Mouse (Mus musculus): Measurements from ENCODE around the gene Ncoa4. TPM values are rescaled to one million over a fixed set of nuclear protein-coding genes. Genes with fewer than 3 reads are reported as not detected.
"Not testable (repeated sequence)": the region's sequence is repeated elsewhere in the genome, so short reads cannot be mapped to it uniquely, and the experiment has no call there.

Ncoa4 gene
- polyA plus RNA-seq, 1 experiment from 2014 or later: 92.7 TPM

DNA sequence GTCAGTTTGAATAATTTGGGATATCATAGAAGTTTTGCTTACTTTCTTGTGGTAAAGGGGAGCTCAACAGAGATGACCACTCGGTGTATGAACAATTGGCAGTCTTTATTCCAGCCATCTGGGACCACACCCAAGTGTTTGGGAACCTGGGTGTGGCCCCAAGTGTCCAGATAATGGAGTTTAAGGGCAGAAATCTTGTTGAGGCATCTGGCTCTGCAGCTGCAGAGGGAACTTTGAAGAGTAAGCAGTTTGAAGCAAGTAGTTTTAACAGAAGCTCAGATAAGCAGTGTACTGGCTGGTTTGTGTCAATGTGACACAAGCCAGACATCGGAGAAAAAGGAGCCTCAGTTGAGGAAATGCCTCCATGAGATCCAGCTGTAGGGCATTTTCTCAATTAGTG is 25.4 kb upstream of the Ncoa4 start:
- Histone ChIP-seq H3K27me3 (ENCODE audit: control insufficient read depth, insufficient read depth, low read length) (no peaks in the 10 kb centered on the region), H3K4me2 (ENCODE audit: low read depth, low read length) (no peak overlapping the region), H3K4me1 (ENCODE audit: control insufficient read depth, insufficient read depth, low read length) (no peaks in the 10 kb centered on the region), H3K4me3 (ENCODE audit: low read depth, low read length) (no peak overlapping the region), H3K27ac (replicated peaks; ENCODE audit: low read depth, low read length) (no peak overlapping the region), H3K36me3 (replicated peaks; ENCODE audit: control insufficient read depth, insufficient read depth, low read depth, low read length) (no peaks in the 10 kb centered on the region), H3K9me3 (replicated peaks; ENCODE audit: control insufficient read depth, low read length) (no peaks in the 10 kb centered on the region), H3K9ac (replicated peaks; ENCODE audit: low read length) (no peak overlapping the region)
- DNase-seq (ENCODE audit: low spot score) (peak; percentile 33), ATAC-seq (replicated peaks; ENCODE audit: insufficient number of reproducible peaks, low FRiP score, low TSS enrichment, low read depth) (no peak)
- 61% methylated on average over 2 of the region's 2 CpGs for WGBS

GRCm38 (mm10) chr14:32136467-32136866 is 23.2 kb upstream of the Ncoa4 start:
- H3K9me3 ChIP-seq (replicated peaks; ENCODE audit: control insufficient read depth, low read length); H3K9ac ChIP-seq (replicated peaks; ENCODE audit: low read length); ATAC-seq (replicated peaks; ENCODE audit: insufficient number of reproducible peaks, low FRiP score, low TSS enrichment, low read depth); H3K4me2 ChIP-seq (ENCODE audit: low read depth, low read length); H3K4me1 ChIP-seq (ENCODE audit: control insufficient read depth, insufficient read depth, low read length); H3K36me3 ChIP-seq (replicated peaks; ENCODE audit: control insufficient read depth, insufficient read depth, low read depth, low read length); H3K27me3 ChIP-seq (ENCODE audit: control insufficient read depth, insufficient read depth, low read length); DNase-seq (ENCODE audit: low spot score); H3K27ac ChIP-seq (replicated peaks; ENCODE audit: low read depth, low read length); H3K4me3 ChIP-seq (ENCODE audit: low read depth, low read length): not testable (repeated sequence)
- 60% methylated on average over 3 of the region's 3 CpGs for WGBS

GRCm38 (mm10) chr14:32140359-32140965 is 19.2 kb upstream of the Ncoa4 start:
- ATAC-seq (replicated peaks; ENCODE audit: insufficient number of reproducible peaks, low FRiP score, low TSS enrichment, low read depth) (no peak), DNase-seq (ENCODE audit: low spot score) (no peak)
- H3K27me3 ChIP-seq (ENCODE audit: control insufficient read depth, insufficient read depth, low read length): no peaks in the 10 kb centered on the region
- H3K4me3 ChIP-seq (ENCODE audit: low read depth, low read length): no peak overlapping the region
- H3K9ac ChIP-seq (replicated peaks; ENCODE audit: low read length): no peak overlapping the region
- H3K9me3 ChIP-seq (replicated peaks; ENCODE audit: control insufficient read depth, low read length): no peaks in the 10 kb centered on the region
- H3K36me3 ChIP-seq (replicated peaks; ENCODE audit: control insufficient read depth, insufficient read depth, low read depth, low read length): no peaks in the 10 kb centered on the region
- no peaks in the 10 kb centered on the region for H3K4me1 ChIP-seq (ENCODE audit: control insufficient read depth, insufficient read depth, low read length)
- 73% methylated on average over 5 of the region's 5 CpGs for WGBS
- H3K27ac ChIP-seq (replicated peaks; ENCODE audit: low read depth, low read length): no peak overlapping the region
- no peak overlapping the region for H3K4me2 ChIP-seq (ENCODE audit: low read depth, low read length)

DNA sequence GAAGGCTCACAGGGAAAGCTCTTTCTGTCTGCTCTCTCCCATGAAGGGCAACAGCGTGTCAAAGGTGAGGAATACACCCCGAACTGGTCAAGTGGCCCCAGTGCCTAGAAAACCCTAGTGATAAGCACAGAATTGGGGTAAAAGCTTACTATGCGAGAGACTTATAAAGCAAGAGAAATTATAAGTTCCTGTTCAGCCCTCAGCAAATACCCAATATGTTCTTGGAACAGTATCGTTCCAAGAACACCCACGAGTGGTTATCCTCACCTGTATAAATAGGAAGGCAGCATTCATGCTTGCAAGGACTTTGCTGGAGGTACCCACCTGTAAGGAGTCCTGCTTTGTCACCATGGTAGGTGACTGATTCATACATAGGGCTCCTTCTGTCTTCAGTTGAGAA is 17.9 kb upstream of the Ncoa4 start, which contains the start of gene Msmb:
TSS of gene Msmb (plus strand) at position 301 of the 400 bp plus-strand sequence.
- no peaks in the 10 kb centered on the region for H3K27me3 ChIP-seq (ENCODE audit: control insufficient read depth, insufficient read depth, low read length)
- H3K9me3 ChIP-seq (replicated peaks; ENCODE audit: control insufficient read depth, low read length): no peaks in the 10 kb centered on the region
- no peak within 1 kb of the TSS for H3K4me2 ChIP-seq (ENCODE audit: low read depth, low read length)
- H3K4me1 ChIP-seq (ENCODE audit: control insufficient read depth, insufficient read depth, low read length): no peaks in the 10 kb centered on the region
- DNase-seq (ENCODE audit: low spot score) (no peak), ATAC-seq (replicated peaks; ENCODE audit: insufficient number of reproducible peaks, low FRiP score, low TSS enrichment, low read depth) (no peak)
- 88% methylated on average over 5 of the region's 5 CpGs for WGBS
- H3K27ac ChIP-seq (replicated peaks; ENCODE audit: low read depth, low read length): no peak within 1 kb of the TSS
- H3K4me3 ChIP-seq (ENCODE audit: low read depth, low read length): no peak within 1 kb of the TSS
- no peak within 1 kb of the TSS for H3K9ac ChIP-seq (replicated peaks; ENCODE audit: low read length)
- no peaks in the 10 kb centered on the region for H3K36me3 ChIP-seq (replicated peaks; ENCODE audit: control insufficient read depth, insufficient read depth, low read depth, low read length)

DNA sequence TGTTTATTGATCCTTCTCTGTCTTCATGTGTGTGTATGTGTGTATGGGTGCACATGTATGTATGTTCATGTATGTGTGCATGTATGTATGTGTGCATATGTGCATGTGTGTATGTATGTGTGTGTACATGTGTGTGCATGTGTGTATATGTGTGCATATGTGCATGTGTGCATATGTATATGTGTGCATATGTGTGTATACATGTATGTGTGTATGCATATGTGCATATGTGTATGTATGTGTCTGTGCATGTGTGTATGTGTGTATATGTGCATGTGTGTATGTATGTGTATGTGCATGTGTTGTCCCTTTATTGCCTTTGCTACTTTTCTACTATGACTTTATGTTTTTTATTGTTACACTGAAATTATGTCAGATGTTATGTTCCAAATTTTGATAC is 14.9 kb upstream of the Ncoa4 start:
- no peaks in the 10 kb centered on the region for H3K4me1 ChIP-seq (ENCODE audit: control insufficient read depth, insufficient read depth, low read length)
- no peaks in the 10 kb centered on the region for H3K9me3 ChIP-seq (replicated peaks; ENCODE audit: control insufficient read depth, low read length)
- DNase-seq (ENCODE audit: low spot score): no peak
- no peak overlapping the region for H3K4me3 ChIP-seq (ENCODE audit: low read depth, low read length)
- no peak overlapping the region for H3K4me2 ChIP-seq (ENCODE audit: low read depth, low read length)
- no peak for ATAC-seq (replicated peaks; ENCODE audit: insufficient number of reproducible peaks, low FRiP score, low TSS enrichment, low read depth)
- H3K36me3 ChIP-seq (replicated peaks; ENCODE audit: control insufficient read depth, insufficient read depth, low read depth, low read length): no peaks in the 10 kb centered on the region
- H3K27ac ChIP-seq (replicated peaks; ENCODE audit: low read depth, low read length): no peak overlapping the region
- no peak overlapping the region for H3K9ac ChIP-seq (replicated peaks; ENCODE audit: low read length)
- H3K27me3 ChIP-seq (ENCODE audit: control insufficient read depth, insufficient read depth, low read length): no peaks in the 10 kb centered on the region

- Histone ChIP-seq H3K27ac (replicated peaks; ENCODE audit: low read depth, low read length) (no peak overlapping the region), H3K4me1 (ENCODE audit: control insufficient read depth, insufficient read depth, low read length) (no peaks in the 10 kb centered on the region), H3K9me3 (replicated peaks; ENCODE audit: control insufficient read depth, low read length) (no peaks in the 10 kb centered on the region), H3K27me3 (ENCODE audit: control insufficient read depth, insufficient read depth, low read length) (no peaks in the 10 kb centered on the region), H3K4me2 (ENCODE audit: low read depth, low read length) (no peak overlapping the region), H3K9ac (replicated peaks; ENCODE audit: low read length) (no peak overlapping the region), H3K4me3 (ENCODE audit: low read depth, low read length) (no peak overlapping the region), H3K36me3 (replicated peaks; ENCODE audit: control insufficient read depth, insufficient read depth, low read depth, low read length) (no peaks in the 10 kb centered on the region)
- 67% methylated on average over 4 of the region's 4 CpGs for WGBS
- ATAC-seq (replicated peaks; ENCODE audit: insufficient number of reproducible peaks, low FRiP score, low TSS enrichment, low read depth) (no peak), DNase-seq (ENCODE audit: low spot score) (no peak)
Observed at GRCm38 (mm10) chr14:32145401-32145800, 14.3 kb upstream of the Ncoa4 start.

DNA sequence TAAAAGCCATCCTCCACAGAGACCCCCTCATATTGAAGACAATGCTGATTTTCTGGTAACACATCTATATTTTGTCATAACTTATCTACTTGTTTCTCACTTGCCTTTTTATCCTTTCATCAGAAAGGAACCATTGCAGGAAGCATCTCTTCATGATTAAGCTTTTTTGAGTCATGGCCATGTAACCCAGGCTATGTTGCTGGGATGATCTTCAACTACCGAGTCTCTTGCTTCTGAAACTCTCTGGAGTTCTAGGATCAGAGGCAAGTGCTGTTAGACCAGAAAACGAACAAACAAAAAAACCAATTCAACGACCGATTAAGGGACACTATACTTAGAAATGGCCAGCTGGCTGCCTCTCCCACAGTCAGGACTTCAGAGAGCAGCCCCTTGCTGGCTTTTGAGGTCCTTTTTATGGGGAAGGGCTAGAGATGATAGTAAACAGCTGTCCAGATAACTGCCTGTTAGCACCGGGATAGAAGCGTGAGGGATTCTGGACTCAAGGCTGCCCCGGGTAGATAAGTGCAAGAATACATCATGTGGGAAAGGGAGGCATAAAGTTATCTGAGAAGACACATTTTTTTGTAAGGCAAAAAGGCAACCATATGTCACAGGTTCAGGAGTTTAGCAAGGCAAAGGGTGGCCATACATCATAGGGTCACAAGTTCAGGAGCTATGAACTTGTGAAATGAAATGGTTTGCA is 13.7 kb upstream of the Ncoa4 start:
- Histone ChIP-seq H3K4me3 (ENCODE audit: low read depth, low read length) (no peak overlapping the region), H3K4me1 (ENCODE audit: control insufficient read depth, insufficient read depth, low read length) (no peaks in the 10 kb centered on the region), H3K36me3 (replicated peaks; ENCODE audit: control insufficient read depth, insufficient read depth, low read depth, low read length) (no peaks in the 10 kb centered on the region), H3K9ac (replicated peaks; ENCODE audit: low read length) (no peak overlapping the region), H3K4me2 (ENCODE audit: low read depth, low read length) (no peak overlapping the region), H3K27me3 (ENCODE audit: control insufficient read depth, insufficient read depth, low read length) (no peaks in the 10 kb centered on the region), H3K9me3 (replicated peaks; ENCODE audit: control insufficient read depth, low read length) (no peaks in the 10 kb centered on the region), H3K27ac (replicated peaks; ENCODE audit: low read depth, low read length) (no peak overlapping the region)
- WGBS: 85% methylated on average over 7 of the region's 7 CpGs
- ATAC-seq (replicated peaks; ENCODE audit: insufficient number of reproducible peaks, low FRiP score, low TSS enrichment, low read depth): no peak
- DNase-seq (ENCODE audit: low spot score): no peak

DNA sequence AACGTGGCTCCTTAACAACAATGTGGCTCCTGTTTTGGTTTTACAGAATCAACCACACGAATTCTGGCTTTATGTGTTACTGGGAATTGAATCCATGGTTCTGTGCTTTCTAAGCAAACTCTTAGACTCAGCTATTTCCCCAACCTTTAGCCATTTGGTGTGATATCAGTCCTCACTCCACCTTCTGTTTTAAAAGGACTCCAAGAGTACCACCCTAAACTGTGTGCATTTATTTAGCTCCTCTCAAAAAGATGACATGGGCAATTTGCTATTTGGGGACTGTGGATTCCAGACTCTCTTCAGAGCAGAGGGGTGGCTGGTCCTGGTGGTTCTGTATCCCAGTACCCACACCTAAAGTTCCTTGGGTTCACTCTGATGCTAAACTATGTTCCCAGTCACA is 13.1 kb upstream of the Ncoa4 start:
- Histone ChIP-seq H3K27me3 (ENCODE audit: control insufficient read depth, insufficient read depth, low read length) (no peaks in the 10 kb centered on the region), H3K27ac (replicated peaks; ENCODE audit: low read depth, low read length) (no peak overlapping the region), H3K9ac (replicated peaks; ENCODE audit: low read length) (no peak overlapping the region), H3K9me3 (replicated peaks; ENCODE audit: control insufficient read depth, low read length) (no peaks in the 10 kb centered on the region), H3K36me3 (replicated peaks; ENCODE audit: control insufficient read depth, insufficient read depth, low read depth, low read length) (no peaks in the 10 kb centered on the region), H3K4me3 (ENCODE audit: low read depth, low read length) (no peak overlapping the region), H3K4me1 (ENCODE audit: control insufficient read depth, insufficient read depth, low read length) (no peaks in the 10 kb centered on the region), H3K4me2 (ENCODE audit: low read depth, low read length) (no peak overlapping the region)
- DNase-seq (ENCODE audit: low spot score): no peak
- no peak for ATAC-seq (replicated peaks; ENCODE audit: insufficient number of reproducible peaks, low FRiP score, low TSS enrichment, low read depth)
- 69% methylated on average over 2 of the region's 2 CpGs for WGBS
